Mouse (Mus musculus): Measurements from ENCODE around the gene Arl8b. TPM values are rescaled to one million over a fixed set of nuclear protein-coding genes. Genes with fewer than 3 reads are reported as not detected.

Gene Arl8b
- total and polyA plus RNA-seq, 2 experiments from 2014 or later: 59.6 to 104 TPM

DNA sequence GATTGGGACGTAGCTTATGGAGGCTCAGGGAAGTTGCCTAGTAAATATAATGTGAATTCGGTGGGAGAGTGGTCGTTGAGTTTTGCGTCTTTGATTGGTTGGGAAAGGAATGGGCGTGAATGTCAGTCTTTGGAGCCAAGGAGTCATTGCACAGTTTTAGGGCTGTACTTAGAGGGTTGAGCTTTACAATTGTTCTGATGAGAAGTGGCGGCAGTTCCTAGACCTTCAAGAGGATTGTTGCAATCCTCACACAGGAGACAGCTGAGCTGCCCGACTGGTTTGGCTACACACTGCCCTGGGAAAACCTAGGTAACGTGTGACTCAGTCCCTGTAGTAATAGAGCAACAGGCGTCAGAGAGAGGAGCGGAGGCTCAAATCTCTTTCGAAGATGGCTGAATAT lies 1.2 kb downstream of the Arl8b start:
- no peak for TF ChIP-seq CTCF (IDR thresholded peaks at IDR 0.05; ENCODE audit: low read depth)
- Histone ChIP-seq H3K9me3 (ENCODE audit: low read length) (no peaks in the 10 kb centered on the region), H3K4me2 (ENCODE audit: low read depth, low read length) (peak overlapping the region; percentile 74), H3K4me1 (ENCODE audit: insufficient read depth, low read length) (peaks cover 8% of the 10 kb centered on the region), H3K4me3 (ENCODE audit: low read length) (peak overlapping the region; percentile 88), H3K27ac (peak overlapping the region; percentile 87; the same call in 1 of the 2 replicates), H3K36me3 (ENCODE audit: insufficient read depth, low read length) (no peaks in the 10 kb centered on the region), H3K27me3 (ENCODE audit: insufficient read depth, low read length) (no peaks in the 10 kb centered on the region), H3K9ac (replicated peaks; ENCODE audit: low read length) (peak overlapping the region; percentile 96)
- ATAC-seq: no peak
- DNase-seq (ENCODE audit: low spot score): no peak
- 30% methylated on average over 11 of the region's 11 CpGs for WGBS

DNA sequence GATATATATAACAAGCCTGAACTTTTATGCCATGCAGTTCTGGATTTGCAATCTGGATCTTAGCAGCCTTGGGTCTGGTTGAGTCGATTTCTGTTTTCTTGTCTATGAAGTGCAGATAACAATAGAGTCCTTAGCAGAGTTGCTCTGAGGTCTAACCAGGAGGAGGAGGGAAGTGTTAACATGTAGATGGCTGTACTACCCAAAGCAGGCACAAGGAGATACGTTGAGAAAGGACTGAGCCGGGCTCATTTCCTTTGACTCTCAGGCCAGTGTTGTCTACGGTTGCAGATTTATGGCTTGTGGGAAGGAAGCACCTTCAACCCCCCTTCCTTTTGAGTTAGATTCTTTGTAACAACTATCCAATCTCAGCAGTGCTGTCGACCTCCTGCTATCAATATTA lies 1.9 kb downstream of the Arl8b start:
- Histone ChIP-seq H3K4me1 (ENCODE audit: insufficient read depth, low read length) (peaks cover 8% of the 10 kb centered on the region), H3K9ac (replicated peaks; ENCODE audit: low read length) (no peak overlapping the region), H3K27me3 (ENCODE audit: insufficient read depth, low read length) (no peaks in the 10 kb centered on the region), H3K4me2 (ENCODE audit: low read depth, low read length) (peak overlapping the region; percentile 74), H3K4me3 (ENCODE audit: low read length) (peak overlapping the region; percentile 88), H3K9me3 (ENCODE audit: low read length) (no peaks in the 10 kb centered on the region), H3K27ac (no peak overlapping the region), H3K36me3 (ENCODE audit: insufficient read depth, low read length) (no peaks in the 10 kb centered on the region)
- 68% methylated on average over 5 of the region's 5 CpGs for WGBS
- no peak for ATAC-seq
- TF ChIP-seq CTCF (IDR thresholded peaks at IDR 0.05; ENCODE audit: low read depth): peak; percentile 33
- DNase-seq (ENCODE audit: low spot score): no peak

DNA sequence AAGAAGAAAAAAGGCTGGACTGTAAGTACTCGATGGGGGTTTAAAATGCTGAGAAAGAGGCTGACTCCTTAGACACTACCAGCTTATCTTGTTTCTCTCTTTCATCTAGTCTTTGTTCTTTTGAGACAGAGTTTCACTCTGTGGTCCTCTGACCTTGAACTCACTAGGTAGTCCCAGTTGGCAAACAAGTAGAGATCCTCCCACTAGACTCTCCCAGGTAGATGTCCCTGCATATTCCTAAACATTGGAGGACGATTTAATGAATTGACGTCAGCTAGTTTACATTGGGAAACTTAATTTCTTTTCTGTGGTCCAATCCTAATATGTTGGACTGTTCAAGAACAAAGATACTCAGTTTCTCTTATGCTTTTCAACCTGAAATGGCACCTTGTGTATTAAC lies 2.7 kb downstream of the Arl8b start:
- no peak overlapping the region for H3K27ac ChIP-seq
- ATAC-seq: no peak
- H3K4me3 ChIP-seq (ENCODE audit: low read length): no peak overlapping the region
- no peak for DNase-seq (ENCODE audit: low spot score)
- H3K9me3 ChIP-seq (ENCODE audit: low read length): no peaks in the 10 kb centered on the region
- H3K27me3 ChIP-seq (ENCODE audit: insufficient read depth, low read length): no peaks in the 10 kb centered on the region
- H3K4me2 ChIP-seq (ENCODE audit: low read depth, low read length): peak overlapping the region; percentile 74; the same call in 1 of the 2 replicates
- peaks cover 8% of the 10 kb centered on the region for H3K4me1 ChIP-seq (ENCODE audit: insufficient read depth, low read length)
- no peak for TF ChIP-seq CTCF (IDR thresholded peaks at IDR 0.05; ENCODE audit: low read depth)
- no peaks in the 10 kb centered on the region for H3K36me3 ChIP-seq (ENCODE audit: insufficient read depth, low read length)
- no peak overlapping the region for H3K9ac ChIP-seq (replicated peaks; ENCODE audit: low read length)
- WGBS: 89% methylated on average over 3 of the region's 3 CpGs

DNA sequence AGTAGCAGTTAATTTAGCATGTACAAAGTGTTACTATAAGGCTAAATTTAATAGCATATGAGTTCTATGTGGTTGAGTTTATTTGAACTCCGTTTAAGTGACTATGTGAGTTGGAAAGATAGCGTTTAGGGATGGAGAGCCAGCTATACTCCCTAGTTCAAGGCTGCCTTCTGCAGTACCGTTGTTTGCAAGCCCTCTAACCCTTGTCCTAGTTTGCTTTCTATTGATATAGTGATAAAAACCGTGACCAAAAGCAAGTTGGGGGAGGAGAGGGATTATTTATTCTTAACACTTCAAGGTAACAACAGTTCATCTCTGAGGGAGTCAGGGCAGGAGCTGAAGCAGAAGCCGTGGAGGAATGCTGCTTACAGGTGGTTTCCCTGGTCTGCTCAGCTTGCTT lies 8.6 kb downstream of the Arl8b start:
- H3K4me2 ChIP-seq (ENCODE audit: low read depth, low read length): no peak overlapping the region
- no peak for TF ChIP-seq CTCF (IDR thresholded peaks at IDR 0.05; ENCODE audit: low read depth)
- H3K4me3 ChIP-seq (ENCODE audit: low read length): no peak overlapping the region
- no peaks in the 10 kb centered on the region for H3K27me3 ChIP-seq (ENCODE audit: insufficient read depth, low read length)
- no peak for DNase-seq (ENCODE audit: low spot score)
- ATAC-seq: no peak
- H3K9ac ChIP-seq (replicated peaks; ENCODE audit: low read length): no peak overlapping the region
- H3K9me3 ChIP-seq (ENCODE audit: low read length): no peaks in the 10 kb centered on the region
- peaks cover 4% of the 10 kb centered on the region; the same call in 1 of the 2 replicates for H3K4me1 ChIP-seq (ENCODE audit: insufficient read depth, low read length)
- no peak overlapping the region for H3K27ac ChIP-seq
- no peaks in the 10 kb centered on the region for H3K36me3 ChIP-seq (ENCODE audit: insufficient read depth, low read length)
- 77% methylated on average over 5 of the region's 5 CpGs for WGBS

DNA sequence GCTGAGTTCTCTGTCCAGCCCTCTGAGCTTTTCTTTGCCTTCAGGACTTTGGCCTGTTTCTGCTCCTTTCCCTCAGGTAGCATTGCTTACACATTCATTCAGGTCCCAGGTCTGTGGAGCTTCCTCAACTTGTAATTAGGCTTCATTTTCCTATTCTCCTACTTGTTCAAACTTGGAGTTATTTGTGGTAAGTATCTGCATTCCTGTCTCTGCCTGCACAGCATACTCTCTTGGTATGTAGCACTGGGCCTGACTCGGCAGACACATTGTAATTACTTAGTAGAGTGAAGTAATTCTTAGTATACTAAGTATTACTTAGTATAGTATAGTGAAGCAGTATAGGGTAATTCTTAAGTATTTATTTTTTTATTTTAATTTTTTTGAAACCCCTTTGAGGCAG lies 13.0 kb downstream of the Arl8b start:
- H3K4me3 ChIP-seq (ENCODE audit: low read length): no peak overlapping the region
- no peak for DNase-seq (ENCODE audit: low spot score)
- TF ChIP-seq CTCF (IDR thresholded peaks at IDR 0.05; ENCODE audit: low read depth): no peak
- H3K9me3 ChIP-seq (ENCODE audit: low read length): no peaks in the 10 kb centered on the region
- H3K27ac ChIP-seq: no peak overlapping the region
- no peaks in the 10 kb centered on the region for H3K36me3 ChIP-seq (ENCODE audit: insufficient read depth, low read length)
- no peak overlapping the region for H3K9ac ChIP-seq (replicated peaks; ENCODE audit: low read length)
- H3K27me3 ChIP-seq (ENCODE audit: insufficient read depth, low read length): no peaks in the 10 kb centered on the region
- no peak for ATAC-seq
- 67% methylated on average over 1 of the region's 1 CpGs for WGBS
- H3K4me2 ChIP-seq (ENCODE audit: low read depth, low read length): no peak overlapping the region
- H3K4me1 ChIP-seq (ENCODE audit: insufficient read depth, low read length): peaks cover 6% of the 10 kb centered on the region; the same call in 1 of the 2 replicates

DNA sequence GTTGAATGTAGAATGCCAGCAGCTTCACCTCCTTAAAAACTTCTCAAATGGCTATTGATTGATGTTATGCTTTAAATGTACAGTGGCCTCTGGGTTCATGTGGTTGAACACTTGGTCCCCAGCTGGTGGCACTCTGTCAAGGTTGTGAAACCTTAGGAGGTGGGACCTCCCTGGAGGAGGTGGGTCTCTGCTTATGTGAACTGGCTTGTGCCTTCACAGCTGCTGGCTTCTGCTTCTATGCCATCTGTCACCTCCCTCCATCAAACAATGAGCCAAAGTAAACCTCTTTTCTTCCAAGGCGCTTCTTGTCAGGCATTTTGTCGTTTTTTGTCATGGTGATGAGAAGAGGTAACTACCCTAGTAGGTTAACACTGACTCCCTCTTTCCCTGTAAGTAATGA lies 13.8 kb downstream of the Arl8b start:
- Histone ChIP-seq H3K4me1 (ENCODE audit: insufficient read depth, low read length) (peaks cover 6% of the 10 kb centered on the region; the same call in 1 of the 2 replicates), H3K27me3 (ENCODE audit: insufficient read depth, low read length) (no peaks in the 10 kb centered on the region), H3K9me3 (ENCODE audit: low read length) (no peaks in the 10 kb centered on the region), H3K4me2 (ENCODE audit: low read depth, low read length) (no peak overlapping the region), H3K27ac (no peak overlapping the region; the same call in 1 of the 2 replicates), H3K36me3 (ENCODE audit: insufficient read depth, low read length) (no peaks in the 10 kb centered on the region), H3K4me3 (ENCODE audit: low read length) (no peak overlapping the region), H3K9ac (replicated peaks; ENCODE audit: low read length) (no peak overlapping the region)
- DNase-seq (ENCODE audit: low spot score) (peak; percentile 8), ATAC-seq (peak; percentile 57)
- no peak for TF ChIP-seq CTCF (IDR thresholded peaks at IDR 0.05; ENCODE audit: low read depth)
- WGBS: 22% methylated on average over 2 of the region's 2 CpGs

DNA sequence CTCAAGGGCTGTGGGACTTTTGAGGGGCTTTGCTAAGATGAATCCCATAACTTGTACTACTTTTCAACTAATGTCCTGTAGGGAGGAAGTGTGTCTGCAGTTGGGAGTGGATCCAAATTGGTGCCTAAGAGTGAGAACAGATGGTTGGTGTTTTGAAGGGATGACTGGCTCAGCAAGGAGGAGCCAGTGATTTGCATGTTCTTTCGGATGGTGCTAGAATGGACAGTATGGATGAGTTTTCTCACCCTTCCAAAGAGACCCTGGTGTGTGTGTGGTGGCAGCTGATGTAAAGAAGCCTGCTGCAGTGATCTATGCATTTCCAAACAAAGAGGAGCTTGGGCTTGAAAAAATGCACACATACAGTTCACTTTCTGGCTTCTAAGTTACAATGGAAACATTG lies 22.3 kb downstream of the Arl8b start:
- peak; percentile 40; the same call in 1 of the 2 replicates for ATAC-seq
- Histone ChIP-seq H3K4me3 (ENCODE audit: low read length) (no peak overlapping the region), H3K27me3 (ENCODE audit: insufficient read depth, low read length) (no peaks in the 10 kb centered on the region), H3K9me3 (ENCODE audit: low read length) (no peaks in the 10 kb centered on the region), H3K4me1 (ENCODE audit: insufficient read depth, low read length) (peaks cover 10% of the 10 kb centered on the region), H3K4me2 (ENCODE audit: low read depth, low read length) (no peak overlapping the region), H3K27ac (no peak overlapping the region), H3K36me3 (ENCODE audit: insufficient read depth, low read length) (no peaks in the 10 kb centered on the region), H3K9ac (replicated peaks; ENCODE audit: low read length) (no peak overlapping the region)
- TF ChIP-seq CTCF (IDR thresholded peaks at IDR 0.05; ENCODE audit: low read depth): no peak
- WGBS: 4% methylated on average over 1 of the region's 1 CpGs
- peak; percentile 38 for DNase-seq (ENCODE audit: low spot score)
